Mouse (Mus musculus) effector memory CD4-positive, alpha-beta T cell, adult 5 months (primary cell): Measurements from ENCODE around the gene Cacng4. TPM values are rescaled to one million over a fixed set of nuclear protein-coding genes. Genes with fewer than 3 reads are reported as not detected.

Source experiments
- polyA plus RNA-seq: library from polyadenylated mRNA; unstranded; fragments of 100-300 nt; shearing (Covaris generic); gene quantifications from one replicate; pipeline ENCODE4 v1.2.1, GENCODE M21; 2017

Gene Cacng4
- polyA plus RNA-seq: 0.25 TPM

DNA sequence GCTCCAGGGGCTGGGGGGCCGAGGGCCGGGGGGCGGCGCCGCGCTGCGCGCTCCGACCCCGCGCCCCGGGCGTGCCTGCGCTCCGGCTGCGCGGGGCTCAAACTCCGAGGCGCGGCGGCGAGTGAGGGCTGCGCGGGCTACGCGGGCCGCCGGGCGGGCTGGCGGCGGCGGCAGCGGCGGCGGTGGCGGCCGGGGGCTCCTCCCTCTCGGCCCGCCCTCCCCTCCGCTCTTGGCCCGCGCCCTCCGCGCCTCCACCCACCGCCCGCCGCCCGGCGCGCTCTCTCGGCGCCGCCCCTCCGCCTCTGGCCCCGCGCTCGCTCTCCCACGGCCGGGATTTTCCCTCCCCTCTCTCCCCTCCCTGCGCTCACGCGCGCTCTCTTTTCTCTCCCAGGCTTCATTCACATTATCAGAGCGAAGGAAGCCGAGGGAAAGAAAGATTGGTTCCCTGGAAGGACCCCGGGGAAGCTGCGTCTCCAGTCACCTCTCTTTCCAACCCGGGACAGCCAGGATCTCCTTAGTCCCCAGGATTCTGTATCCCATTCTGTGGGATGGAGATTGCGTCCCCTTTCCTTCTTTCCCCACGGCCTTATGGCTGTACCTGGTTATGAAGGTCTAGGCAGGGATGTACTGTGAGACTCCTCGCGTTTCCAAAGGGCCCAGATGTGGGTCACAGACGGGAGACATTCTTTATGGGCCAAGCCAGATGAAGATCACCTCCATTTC lies at the start of gene Cacng4:
TSS of gene Cacng4 (minus strand) at position 11 of the 723 bp plus-strand sequence.

DNA sequence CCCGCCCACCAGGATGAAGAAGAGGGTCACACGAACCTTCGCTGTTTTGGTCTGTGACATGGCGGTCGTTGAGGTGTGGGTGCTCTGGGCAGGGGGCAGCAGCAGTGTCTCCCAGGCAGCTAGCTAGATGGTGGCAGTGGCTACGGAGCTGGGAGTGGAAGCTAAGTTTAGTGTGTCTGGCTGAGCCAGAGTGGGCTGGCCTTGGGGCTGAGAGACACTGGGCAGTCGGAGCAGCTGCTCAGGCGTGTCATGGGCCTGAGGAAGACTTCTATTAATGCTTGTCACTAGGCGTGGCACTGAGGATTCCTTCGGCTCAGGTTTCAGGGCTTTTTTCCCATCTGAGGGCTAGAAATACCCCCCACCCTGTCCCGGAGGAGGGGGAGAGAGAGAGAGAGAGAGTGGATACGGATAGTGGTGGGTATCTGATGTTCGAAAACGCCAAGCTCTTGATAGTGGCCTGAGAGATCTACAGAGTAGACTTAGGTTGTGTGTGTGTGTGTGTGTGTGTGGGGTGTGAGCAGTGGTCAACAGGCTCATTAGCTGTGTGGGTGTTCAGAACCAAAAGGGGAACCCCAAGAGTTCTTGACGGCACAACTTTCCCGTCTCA lies 77.9 kb downstream of the Cacng4 start, which contains the start of gene Cacng1:
TSS of gene Cacng1 (minus strand) at position 191 of the 607 bp plus-strand sequence.

Other genes starting within 250 kb of the Cacng4 start
- 52.3 TPM for gene Helz, start 246.6 kb downstream of the Cacng4 start, polyA plus RNA-seq
- not detected for gene Cacng1, start 78.0 kb downstream of the Cacng4 start, polyA plus RNA-seq
- gene Cacng5, start 120.5 kb upstream of the Cacng4 start, polyA plus RNA-seq: not detected